Mouse (Mus musculus) forelimb bud, embryonic 11.5 days (tissue): ENCODE data around the gene Cdyl2.
A peak's percentile ranks its signal among the peaks of the same experiment; 100 is the strongest.

ENCODE experiments used
- DNase-seq: peaks from one replicate; pipeline ENCODE4 v3.0.0-alpha.2; 2012; ENCODE audit warnings: low read depth, low spot score

Gene Cdyl2

GRCm38 (mm10) chr8:116671543-116671942 lies 61.2 kb downstream of the Cdyl2 start:
- peak; percentile 23 for DNase-seq

GRCm38 (mm10) chr8:116670604-116671003 lies 62.2 kb downstream of the Cdyl2 start:
- no peak for DNase-seq

GRCm38 (mm10) chr8:116668977-116669376 lies 63.8 kb downstream of the Cdyl2 start:
- DNase-seq = no peak

DNA sequence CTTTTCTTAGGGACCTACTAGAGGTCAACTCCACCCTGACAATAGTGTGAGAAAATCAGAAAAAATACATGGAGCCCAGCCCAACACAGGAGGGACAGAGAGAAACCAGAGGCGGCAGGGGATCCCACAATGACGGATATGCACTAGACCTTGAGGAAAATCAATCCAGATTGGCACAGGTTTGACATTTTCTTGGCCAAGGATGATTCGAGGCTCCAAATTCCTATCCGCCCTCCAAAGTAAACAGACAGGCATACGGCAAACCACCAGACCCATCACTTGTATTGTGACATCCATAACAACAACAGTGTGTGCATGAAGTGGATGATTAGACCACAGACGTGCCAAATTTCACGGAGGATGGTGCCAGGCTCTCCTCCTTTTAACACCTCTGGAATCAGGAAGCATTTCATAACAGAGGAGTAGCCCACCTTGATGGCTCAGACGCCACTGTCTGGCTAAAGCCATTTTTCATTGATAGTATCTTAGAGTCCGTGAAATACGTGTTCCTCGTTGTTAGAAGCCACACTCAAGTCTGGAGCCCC lies 65.9 kb downstream of the Cdyl2 start:
- DNase-seq = no peak

DNA sequence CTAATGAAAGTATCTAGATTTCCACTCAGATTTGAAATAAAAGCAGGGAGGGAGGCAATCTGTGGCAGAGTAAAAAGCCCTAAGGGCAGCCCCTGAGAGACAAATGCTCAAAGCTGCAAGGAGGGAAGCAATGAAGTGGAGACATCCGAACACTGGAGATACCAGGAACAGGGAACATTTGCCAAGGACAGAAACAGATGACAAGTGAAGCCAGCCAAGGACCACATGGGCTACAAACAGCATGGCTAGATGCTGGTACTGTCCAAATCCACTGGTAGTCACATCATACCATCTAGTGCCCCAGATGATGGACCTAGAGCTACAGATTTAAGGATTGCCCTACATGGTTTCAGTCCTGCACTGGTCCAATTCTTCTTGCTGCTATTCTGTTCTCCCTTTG lies 71.3 kb downstream of the Cdyl2 start:
- no peak for DNase-seq

- no peak for DNase-seq
These were observed 76.0 kb downstream of the Cdyl2 start for GRCm38 (mm10) chr8:116656811-116657210.

DNA sequence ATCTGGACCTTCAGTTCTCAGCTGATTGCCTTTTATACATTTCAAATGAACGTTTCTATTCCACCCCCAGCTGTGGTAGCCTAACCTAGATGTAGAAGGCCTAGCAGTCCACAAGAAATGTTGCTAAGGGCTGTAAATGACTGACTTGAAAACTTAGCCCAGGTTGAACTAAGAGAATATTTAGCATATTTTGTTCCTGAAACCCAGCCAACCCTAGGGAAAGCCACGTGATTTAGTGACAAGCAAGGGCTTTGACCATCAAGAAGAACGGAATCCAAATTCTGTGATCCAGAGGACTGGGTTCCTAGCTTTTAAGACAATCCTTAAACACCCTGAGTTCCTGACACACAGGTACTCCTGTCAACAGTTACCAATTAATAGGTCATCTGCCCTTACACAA lies 77.9 kb downstream of the Cdyl2 start:
- DNase-seq = no peak

DNA sequence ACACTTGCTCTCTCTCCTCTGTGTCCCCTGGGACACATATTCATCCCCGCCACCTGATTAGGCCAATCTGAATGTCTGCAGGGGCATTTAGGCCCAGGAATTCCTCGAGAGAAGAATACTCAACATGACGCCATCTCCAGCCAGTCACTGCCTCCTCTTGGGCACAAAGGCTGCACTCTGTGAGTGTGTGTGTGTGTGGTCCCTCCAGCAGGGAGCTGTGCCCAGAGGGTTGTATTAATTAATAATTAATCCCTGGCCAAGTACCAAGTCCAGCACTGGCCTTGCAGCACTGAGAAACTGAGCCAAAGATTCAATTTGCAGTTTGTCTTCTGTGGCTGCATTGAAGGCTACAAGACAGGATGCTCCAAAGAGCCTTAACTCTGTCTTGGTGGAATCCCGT lies 79.8 kb downstream of the Cdyl2 start:
- DNase-seq = no peak

DNA sequence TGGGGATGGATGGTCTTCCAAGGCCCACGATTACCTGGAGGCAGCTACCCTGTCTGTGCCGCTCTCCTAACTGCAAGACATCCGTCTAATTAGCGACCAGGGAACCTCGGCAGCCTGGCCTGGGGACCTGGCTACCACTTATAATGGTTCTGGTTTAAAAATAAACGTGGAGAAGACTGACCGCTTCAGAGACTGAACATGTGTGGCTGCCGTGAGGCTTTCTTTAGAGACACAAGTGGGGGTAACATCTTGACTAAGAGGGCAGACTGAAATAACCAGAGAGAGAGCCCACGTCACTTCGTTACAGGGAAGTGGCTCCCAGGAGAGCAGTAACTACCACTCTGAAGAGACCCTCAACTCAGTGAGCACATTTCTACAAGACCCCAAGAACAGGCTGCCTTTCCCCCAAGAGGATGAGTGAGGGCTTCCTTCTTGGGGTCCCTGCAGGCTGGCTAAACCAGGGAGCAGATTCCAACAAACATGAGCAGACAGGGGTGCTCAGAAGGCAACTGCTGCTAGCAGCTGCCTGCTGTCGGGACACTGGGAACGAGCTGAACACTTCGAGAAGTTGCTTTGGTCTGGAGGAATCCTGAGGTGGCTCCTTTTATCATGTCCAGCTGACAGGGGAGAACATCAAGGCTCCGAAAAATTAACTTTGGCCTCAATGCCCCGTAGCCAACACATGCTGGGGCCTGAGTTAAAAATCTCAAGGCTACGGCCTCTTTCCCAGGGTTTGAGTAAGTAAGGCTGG lies 82.6 kb downstream of the Cdyl2 start:
- DNase-seq = no peak

DNA sequence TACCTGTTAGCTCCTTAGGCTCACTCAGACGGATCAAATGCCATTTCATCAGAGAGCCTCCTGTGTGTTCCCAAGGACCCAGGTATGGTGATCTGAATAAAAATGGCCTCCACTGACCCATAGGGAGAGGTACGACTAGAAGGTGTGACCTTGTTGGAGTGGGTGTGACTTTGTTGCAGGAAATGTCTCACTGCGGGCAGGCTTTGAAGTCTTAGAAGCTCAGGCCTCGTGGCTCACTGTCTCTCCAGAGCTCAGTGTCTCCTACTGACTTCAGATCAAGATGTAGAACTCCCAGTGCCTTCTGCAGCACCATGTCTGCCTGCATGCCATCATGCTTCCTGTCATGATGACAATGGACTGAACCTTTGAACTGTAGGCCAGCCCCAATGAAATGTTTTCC lies 87.4 kb downstream of the Cdyl2 start:
- DNase-seq = no peak

DNA sequence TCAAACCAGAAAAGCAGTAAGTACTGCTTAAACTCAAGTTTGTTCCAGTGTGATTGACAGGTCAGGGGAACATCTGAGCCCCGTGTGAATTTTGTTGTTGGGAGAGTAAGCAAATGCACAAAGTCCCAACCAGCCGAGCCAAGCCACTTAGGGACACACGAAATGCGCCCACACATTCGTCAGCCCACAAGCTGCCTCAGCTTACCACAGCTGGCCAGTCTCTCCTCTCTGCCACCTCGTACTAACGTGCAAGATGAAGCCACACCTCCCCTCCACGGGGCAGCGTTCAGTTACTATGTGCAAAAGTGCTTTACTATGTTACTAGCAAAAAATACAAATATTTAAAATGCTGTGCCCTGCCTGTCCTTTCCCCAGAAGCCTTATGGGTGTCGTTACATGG lies 91.9 kb downstream of the Cdyl2 start:
- DNase-seq = no peak

DNA sequence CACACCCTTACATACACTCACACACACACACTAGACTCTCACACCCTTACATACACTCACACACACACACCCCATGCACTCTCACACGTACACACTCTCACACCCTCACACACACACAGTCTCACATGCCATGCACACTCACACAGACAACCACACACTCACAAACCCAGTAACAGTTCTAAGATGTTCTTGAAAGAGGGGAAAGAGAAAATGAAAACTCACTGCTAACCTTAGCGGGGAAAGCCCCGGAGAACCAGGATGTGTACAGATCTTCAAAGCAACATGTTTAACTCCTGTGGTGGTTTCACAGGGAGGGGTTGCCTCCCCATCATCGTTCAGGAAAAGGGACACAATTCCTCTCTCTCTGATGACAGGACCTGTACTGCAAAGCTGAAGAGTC lies 94.8 kb downstream of the Cdyl2 start:
- DNase-seq = no peak

GRCm38 (mm10) chr8:116637193-116637592 lies 95.6 kb downstream of the Cdyl2 start:
- DNase-seq = no peak

DNA sequence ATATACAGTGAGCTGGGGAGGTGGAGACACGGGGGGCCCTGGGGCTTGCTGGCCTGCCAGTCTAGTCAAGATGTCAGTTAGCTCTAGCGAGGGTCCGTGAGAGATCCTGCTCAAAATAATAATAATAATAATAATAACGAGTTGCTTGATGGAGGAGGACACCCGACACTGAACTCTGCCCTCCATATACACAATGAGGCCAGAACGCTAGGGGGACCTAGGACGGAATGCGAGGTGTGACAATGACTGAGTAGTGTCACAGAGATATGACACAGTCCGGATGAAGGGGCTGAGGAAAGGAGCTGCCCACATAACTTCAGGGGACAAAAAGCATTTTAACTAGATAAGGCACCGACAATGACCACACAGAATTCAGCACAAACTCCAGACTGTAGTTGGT lies 96.4 kb downstream of the Cdyl2 start:
- no peak for DNase-seq

DNA sequence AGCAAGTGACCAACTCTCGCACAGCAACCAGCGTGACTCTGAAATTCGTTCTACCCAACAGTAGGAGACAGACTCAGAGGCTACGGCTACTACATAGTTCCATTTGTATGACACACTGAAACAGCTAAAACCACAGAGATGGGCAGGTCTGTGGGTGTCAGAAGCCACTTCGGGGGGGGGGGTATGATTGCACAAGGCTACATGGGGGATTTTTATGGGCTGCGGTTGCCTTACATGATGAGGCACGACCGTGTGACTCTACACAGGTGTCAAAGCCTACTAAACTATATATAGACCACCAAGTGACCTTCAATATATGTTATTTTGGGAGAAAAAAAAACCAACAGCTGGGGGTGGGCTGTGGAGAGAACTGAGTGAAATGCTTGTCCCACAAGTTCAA lies 96.8 kb downstream of the Cdyl2 start:
- no peak for DNase-seq

- no peak for DNase-seq
These were observed 97.5 kb downstream of the Cdyl2 start for GRCm38 (mm10) chr8:116635261-116635660.

DNA sequence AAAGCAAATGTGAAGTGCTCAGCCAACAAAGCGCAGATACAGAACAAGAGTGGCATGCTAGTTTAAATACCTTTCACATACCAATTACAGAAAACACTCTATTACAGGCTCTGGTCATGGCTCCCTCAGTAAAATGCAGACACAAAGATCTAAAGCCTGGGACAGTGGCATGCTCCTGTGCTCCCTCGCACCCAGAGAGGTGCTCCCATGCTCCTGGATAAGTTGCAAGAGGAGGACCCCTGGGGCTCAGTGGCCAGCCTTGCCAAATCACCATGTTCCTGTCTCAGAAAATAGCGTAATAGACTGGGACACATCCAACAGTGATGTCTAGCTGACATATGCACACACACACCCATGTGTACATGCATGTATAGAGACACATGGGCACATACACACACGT lies 98.4 kb downstream of the Cdyl2 start:
- DNase-seq = no peak

- DNase-seq = no peak
These were observed 99.2 kb downstream of the Cdyl2 start for GRCm38 (mm10) chr8:116633470-116634150.

DNA sequence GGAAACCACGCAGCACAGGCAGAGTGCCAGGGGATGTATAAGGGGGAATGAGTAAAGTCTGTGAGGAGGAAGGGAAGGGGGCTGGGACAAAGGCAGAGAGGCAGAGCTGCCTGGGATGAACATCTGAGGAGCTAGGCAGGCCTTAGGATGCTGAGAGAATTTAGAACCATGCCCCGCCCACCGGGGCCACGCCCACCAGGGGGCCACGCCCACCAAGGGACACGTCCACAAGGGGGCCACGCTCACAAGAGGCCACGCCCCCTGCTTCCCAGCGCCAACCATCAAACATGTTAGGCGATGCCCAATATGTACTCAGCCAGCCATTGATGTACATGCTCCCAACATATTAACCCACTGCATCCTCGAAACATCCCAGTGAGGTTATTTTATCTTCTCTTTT lies 102.7 kb downstream of the Cdyl2 start:
- no peak for DNase-seq

- DNase-seq = no peak
These were observed 103.8 kb downstream of the Cdyl2 start for GRCm38 (mm10) chr8:116628975-116629374.

- DNase-seq = no peak
These were observed 104.8 kb downstream of the Cdyl2 start for GRCm38 (mm10) chr8:116627854-116628479.

- DNase-seq = no peak
These were observed 109.2 kb downstream of the Cdyl2 start for GRCm38 (mm10) chr8:116623591-116623990.

GRCm38 (mm10) chr8:116622326-116622725 lies 110.5 kb downstream of the Cdyl2 start:
- no peak for DNase-seq
